Mouse (Mus musculus): ENCODE measurements around the gene Snx30.

DNA sequence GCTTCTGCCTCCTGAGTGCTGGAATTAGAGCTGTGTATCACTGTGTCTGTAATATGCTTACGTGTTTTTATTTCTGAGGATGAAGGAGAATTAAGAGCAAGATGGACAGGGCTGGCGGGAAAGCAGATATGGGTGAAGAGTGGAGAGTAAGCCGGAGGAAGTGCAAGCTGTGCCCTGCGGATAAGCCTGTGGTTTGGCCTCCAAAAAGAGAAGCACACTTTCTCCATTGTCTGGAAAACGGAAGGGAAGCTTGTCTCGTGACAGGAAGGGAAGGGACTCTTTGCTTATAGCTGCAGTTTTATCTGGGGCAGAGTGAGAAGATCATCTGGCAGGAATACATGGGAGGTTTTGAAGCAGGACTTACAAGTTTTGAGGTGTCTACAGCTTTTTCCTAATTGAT is 58.2 kb downstream of the Snx30 start:
- TF ChIP-seq EP300 (IDR thresholded peaks at IDR 0.05; ENCODE audit: low read depth) (peak; percentile 55), CTCF (IDR thresholded peaks at IDR 0.05; ENCODE audit: low read depth) (no peak)

Measured in liver, embryonic 14.5 days (tissue).